Mouse (Mus musculus): Measurements from ENCODE around the gene Exosc8. TPM values are rescaled to one million over a fixed set of nuclear protein-coding genes. Genes with fewer than 3 reads are reported as not detected.
A peak's percentile ranks its signal among the peaks of the same experiment; 100 is the strongest.

Exosc8 gene
- polyA plus RNA-seq, 1 experiment from 2014 or later: 203 TPM

DNA sequence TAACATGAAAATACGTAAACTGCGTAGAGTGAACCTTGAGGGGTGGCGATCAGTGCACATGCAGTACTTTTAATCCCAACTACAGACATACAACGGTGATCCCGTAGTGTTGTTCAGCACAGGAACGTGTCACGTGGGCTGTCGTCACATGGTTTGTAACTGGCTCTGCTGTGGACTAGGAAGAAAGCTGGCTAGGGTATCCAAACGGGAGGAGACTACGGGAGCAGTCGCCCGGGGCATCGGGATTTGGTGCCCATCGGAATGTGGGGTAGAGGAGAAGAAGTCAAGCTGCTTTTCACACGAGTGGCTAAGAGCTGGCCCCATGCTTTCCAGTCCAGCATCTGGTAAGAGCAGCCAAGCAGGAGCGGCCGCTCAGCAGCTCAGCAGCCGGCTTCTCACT lies 29.2 kb upstream of the Exosc8 start:
- H3K27me3 ChIP-seq (replicated peaks; ENCODE audit: control insufficient read depth, insufficient read depth, low read length): no peaks in the 10 kb centered on the region
- H3K4me3 ChIP-seq (ENCODE audit: low read depth, low read length): no peak overlapping the region
- DNase-seq (ENCODE audit: low spot score): no peak
- peaks cover 5% of the 10 kb centered on the region; the same call in 1 of the 2 replicates for H3K4me1 ChIP-seq (replicated peaks; ENCODE audit: control insufficient read depth, insufficient read depth, low read length)
- ATAC-seq (replicated peaks; ENCODE audit: low FRiP score): no peak
- WGBS: 73% methylated on average over 18 of the region's 18 CpGs
- H3K9me3 ChIP-seq (ENCODE audit: control insufficient read depth, low read length): 0 out of 2 replicates have a peak, but pooled peaks cover 3% of the 10 kb centered on the region
- no peak overlapping the region for H3K27ac ChIP-seq (ENCODE audit: low read depth, low read length)
- H3K9ac ChIP-seq (ENCODE audit: low read depth, low read length): no peak overlapping the region
- H3K4me2 ChIP-seq: no peak overlapping the region
- no peaks in the 10 kb centered on the region for H3K36me3 ChIP-seq (ENCODE audit: control insufficient read depth, insufficient read depth, low read length)

DNA sequence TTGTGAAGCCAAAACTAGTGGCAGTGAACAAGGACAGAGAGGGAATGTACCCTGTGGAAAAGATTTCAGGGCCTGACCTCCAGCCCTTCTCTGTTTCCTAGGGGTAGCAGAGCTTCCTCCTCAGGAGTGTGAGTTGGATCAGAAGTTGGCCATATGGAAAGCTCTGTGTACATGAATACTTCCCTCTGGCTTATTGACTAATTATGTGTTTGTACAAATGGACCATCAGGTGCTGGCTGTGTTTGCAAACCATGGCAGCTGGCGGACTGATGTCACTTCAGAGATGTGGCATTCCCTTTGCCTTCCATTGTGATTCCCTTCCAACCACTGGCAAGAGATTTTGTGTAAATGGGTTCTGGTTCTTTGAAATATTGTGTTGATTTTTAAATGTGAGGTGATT lies 26.1 kb upstream of the Exosc8 start:
- Histone ChIP-seq H3K27me3 (replicated peaks; ENCODE audit: control insufficient read depth, insufficient read depth, low read length) (peaks cover 2% of the 10 kb centered on the region; the same call in 1 of the 2 replicates), H3K4me2 (no peak overlapping the region), H3K4me1 (replicated peaks; ENCODE audit: control insufficient read depth, insufficient read depth, low read length) (peaks cover 5% of the 10 kb centered on the region; the same call in 1 of the 2 replicates), H3K9ac (ENCODE audit: low read depth, low read length) (no peak overlapping the region), H3K4me3 (ENCODE audit: low read depth, low read length) (no peak overlapping the region), H3K9me3 (ENCODE audit: control insufficient read depth, low read length) (0 out of 2 replicates have a peak, but pooled peaks cover 3% of the 10 kb centered on the region), H3K36me3 (ENCODE audit: control insufficient read depth, insufficient read depth, low read length) (no peaks in the 10 kb centered on the region), H3K27ac (ENCODE audit: low read depth, low read length) (no peak overlapping the region)
- ATAC-seq (replicated peaks; ENCODE audit: low FRiP score) (no peak), DNase-seq (ENCODE audit: low spot score) (no peak)
- 80% methylated on average over 1 of the region's 1 CpGs for WGBS

DNA sequence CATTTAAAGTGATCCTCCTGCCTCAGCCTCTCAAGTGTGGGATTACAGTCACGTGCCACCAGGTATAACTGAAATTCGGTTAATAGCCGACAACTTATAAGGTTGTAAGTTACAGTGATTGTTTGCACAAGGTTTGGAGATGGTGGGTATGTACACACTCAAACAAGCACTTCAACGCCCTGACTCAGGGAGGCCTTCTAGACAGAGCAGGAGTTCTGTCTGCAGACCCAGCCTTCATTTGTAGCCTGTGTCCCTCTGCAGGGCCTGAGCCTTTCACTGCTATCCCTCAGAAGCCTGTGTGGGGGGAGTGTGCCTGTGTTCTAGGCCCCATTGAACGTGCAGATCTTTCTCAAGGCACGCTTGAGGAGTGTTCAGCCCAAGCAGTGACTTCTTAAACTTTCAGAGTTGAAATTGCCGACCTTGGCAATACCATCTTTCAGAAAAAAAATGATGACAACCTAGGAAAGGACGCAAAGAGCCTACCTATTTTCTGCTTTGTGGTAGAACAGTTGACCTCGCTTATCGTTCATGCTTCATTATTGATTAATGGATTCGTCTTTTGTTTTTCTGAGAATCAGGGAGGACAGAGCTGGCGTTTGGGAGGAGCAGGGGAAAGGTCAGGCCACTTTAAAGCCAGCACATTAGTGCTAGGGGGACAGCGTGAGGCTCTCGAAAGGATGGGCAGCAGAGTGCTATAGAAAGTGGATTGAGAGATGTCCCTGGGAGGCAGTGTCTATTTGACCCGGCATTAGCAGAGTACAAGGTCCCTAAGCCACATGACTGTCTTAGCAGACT lies 25.3 kb upstream of the Exosc8 start:
- H3K27me3 ChIP-seq (replicated peaks; ENCODE audit: control insufficient read depth, insufficient read depth, low read length): peaks cover 10% of the 10 kb centered on the region
- DNase-seq (ENCODE audit: low spot score) (no peak), ATAC-seq (replicated peaks; ENCODE audit: low FRiP score) (no peak)
- H3K4me2 ChIP-seq: no peak overlapping the region
- no peak overlapping the region for H3K27ac ChIP-seq (ENCODE audit: low read depth, low read length)
- no peak overlapping the region for H3K4me3 ChIP-seq (ENCODE audit: low read depth, low read length)
- 59% methylated on average over 15 of the region's 15 CpGs for WGBS
- H3K9ac ChIP-seq (ENCODE audit: low read depth, low read length): no peak overlapping the region
- H3K9me3 ChIP-seq (ENCODE audit: control insufficient read depth, low read length): 0 out of 2 replicates have a peak, but pooled peaks cover 3% of the 10 kb centered on the region
- H3K4me1 ChIP-seq (replicated peaks; ENCODE audit: control insufficient read depth, insufficient read depth, low read length): peaks cover 5% of the 10 kb centered on the region
- no peaks in the 10 kb centered on the region for H3K36me3 ChIP-seq (ENCODE audit: control insufficient read depth, insufficient read depth, low read length)

DNA sequence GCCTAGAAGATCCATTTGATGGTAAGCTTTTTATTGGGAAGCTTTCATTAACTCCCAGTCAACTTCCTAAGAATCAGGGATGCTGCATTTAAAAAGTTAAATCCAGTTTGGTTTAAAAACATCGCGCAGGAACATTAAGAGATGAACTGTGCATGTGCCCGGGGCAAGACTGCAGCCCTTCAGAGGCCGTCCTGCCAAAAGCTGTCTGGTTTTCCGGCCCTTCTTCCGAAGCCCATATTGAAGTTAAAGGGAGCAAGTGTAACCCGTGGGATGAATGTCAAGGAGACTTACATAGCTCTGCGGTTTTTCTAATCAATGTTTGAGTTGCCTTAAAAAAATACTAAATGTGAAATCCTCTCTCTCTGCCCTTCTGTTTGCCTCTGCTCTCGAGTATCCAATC lies 24.0 kb upstream of the Exosc8 start:
- no peak overlapping the region for H3K27ac ChIP-seq (ENCODE audit: low read depth, low read length)
- H3K4me2 ChIP-seq: no peak overlapping the region
- no peak overlapping the region for H3K4me3 ChIP-seq (ENCODE audit: low read depth, low read length)
- H3K9ac ChIP-seq (ENCODE audit: low read depth, low read length): no peak overlapping the region
- peaks cover 5% of the 10 kb centered on the region for H3K4me1 ChIP-seq (replicated peaks; ENCODE audit: control insufficient read depth, insufficient read depth, low read length)
- DNase-seq (ENCODE audit: low spot score) (no peak), ATAC-seq (replicated peaks; ENCODE audit: low FRiP score) (no peak)
- H3K9me3 ChIP-seq (ENCODE audit: control insufficient read depth, low read length): 0 out of 2 replicates have a peak, but pooled peaks cover 3% of the 10 kb centered on the region
- no peaks in the 10 kb centered on the region for H3K36me3 ChIP-seq (ENCODE audit: control insufficient read depth, insufficient read depth, low read length)
- H3K27me3 ChIP-seq (replicated peaks; ENCODE audit: control insufficient read depth, insufficient read depth, low read length): peaks cover 19% of the 10 kb centered on the region
- 73% methylated on average over 9 of the region's 9 CpGs for WGBS

DNA sequence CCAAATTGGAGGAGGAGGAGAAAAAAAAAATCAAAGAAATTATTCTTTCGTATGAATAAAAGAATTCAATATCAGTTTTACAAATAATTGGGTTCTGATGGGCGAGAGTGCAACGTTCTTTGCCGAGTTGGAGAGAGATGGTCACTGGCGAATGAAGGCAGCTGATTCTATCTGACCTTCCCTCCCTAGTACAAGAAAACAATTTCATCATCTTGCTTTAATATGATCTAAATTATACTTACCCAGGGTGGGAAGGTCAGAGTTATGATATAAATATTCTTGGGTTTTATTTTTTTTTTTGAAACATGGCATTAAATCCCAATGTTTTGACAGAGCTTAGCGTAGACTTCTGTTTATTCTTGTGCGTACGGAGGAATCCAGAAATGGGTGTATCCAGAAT lies 22.3 kb upstream of the Exosc8 start:
- DNase-seq (ENCODE audit: low spot score): no peak
- no peaks in the 10 kb centered on the region for H3K36me3 ChIP-seq (ENCODE audit: control insufficient read depth, insufficient read depth, low read length)
- H3K27ac ChIP-seq (ENCODE audit: low read depth, low read length): no peak overlapping the region
- peaks cover 5% of the 10 kb centered on the region for H3K4me1 ChIP-seq (replicated peaks; ENCODE audit: control insufficient read depth, insufficient read depth, low read length)
- no peak overlapping the region for H3K4me3 ChIP-seq (ENCODE audit: low read depth, low read length)
- ATAC-seq (replicated peaks; ENCODE audit: low FRiP score): no peak
- no peak overlapping the region for H3K4me2 ChIP-seq
- peaks cover 21% of the 10 kb centered on the region for H3K27me3 ChIP-seq (replicated peaks; ENCODE audit: control insufficient read depth, insufficient read depth, low read length)
- WGBS: 85% methylated on average over 8 of the region's 8 CpGs
- H3K9me3 ChIP-seq (ENCODE audit: control insufficient read depth, low read length): 0 out of 2 replicates have a peak, but pooled peaks cover 2% of the 10 kb centered on the region
- no peak overlapping the region for H3K9ac ChIP-seq (ENCODE audit: low read depth, low read length)

DNA sequence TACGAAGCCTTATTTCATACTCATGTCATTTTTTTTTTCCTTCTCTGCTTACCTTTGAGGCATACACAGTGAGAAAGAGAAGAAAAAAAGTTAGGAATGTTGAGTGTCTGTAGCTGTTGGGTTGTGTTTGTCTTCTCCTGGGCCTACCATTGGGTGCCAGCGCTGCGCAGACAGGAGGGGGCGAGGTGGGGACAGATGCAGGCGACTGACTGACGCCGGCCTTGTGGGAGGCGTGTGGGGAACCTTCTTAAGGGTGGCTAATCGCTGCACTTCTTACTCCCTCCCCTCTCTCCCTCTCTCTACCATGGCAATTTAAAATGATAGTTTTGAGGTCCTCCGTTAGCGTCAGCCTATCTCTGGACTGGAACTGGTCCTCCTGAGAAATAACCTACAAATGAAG lies 20.9 kb upstream of the Exosc8 start:
- Histone ChIP-seq H3K4me2 (peak overlapping the region; percentile 85), H3K27ac (ENCODE audit: low read depth, low read length) (no peak overlapping the region), H3K9ac (ENCODE audit: low read depth, low read length) (no peak overlapping the region; the same call in 1 of the 2 replicates), H3K9me3 (ENCODE audit: control insufficient read depth, low read length) (no peaks in the 10 kb centered on the region), H3K4me3 (ENCODE audit: low read depth, low read length) (peak overlapping the region; percentile 61), H3K27me3 (replicated peaks; ENCODE audit: control insufficient read depth, insufficient read depth, low read length) (peaks cover 21% of the 10 kb centered on the region), H3K4me1 (replicated peaks; ENCODE audit: control insufficient read depth, insufficient read depth, low read length) (peaks cover 2% of the 10 kb centered on the region), H3K36me3 (ENCODE audit: control insufficient read depth, insufficient read depth, low read length) (no peaks in the 10 kb centered on the region)
- ATAC-seq (replicated peaks; ENCODE audit: low FRiP score): no peak
- 7% methylated on average over 11 of the region's 11 CpGs for WGBS
- no peak for DNase-seq (ENCODE audit: low spot score)

DNA sequence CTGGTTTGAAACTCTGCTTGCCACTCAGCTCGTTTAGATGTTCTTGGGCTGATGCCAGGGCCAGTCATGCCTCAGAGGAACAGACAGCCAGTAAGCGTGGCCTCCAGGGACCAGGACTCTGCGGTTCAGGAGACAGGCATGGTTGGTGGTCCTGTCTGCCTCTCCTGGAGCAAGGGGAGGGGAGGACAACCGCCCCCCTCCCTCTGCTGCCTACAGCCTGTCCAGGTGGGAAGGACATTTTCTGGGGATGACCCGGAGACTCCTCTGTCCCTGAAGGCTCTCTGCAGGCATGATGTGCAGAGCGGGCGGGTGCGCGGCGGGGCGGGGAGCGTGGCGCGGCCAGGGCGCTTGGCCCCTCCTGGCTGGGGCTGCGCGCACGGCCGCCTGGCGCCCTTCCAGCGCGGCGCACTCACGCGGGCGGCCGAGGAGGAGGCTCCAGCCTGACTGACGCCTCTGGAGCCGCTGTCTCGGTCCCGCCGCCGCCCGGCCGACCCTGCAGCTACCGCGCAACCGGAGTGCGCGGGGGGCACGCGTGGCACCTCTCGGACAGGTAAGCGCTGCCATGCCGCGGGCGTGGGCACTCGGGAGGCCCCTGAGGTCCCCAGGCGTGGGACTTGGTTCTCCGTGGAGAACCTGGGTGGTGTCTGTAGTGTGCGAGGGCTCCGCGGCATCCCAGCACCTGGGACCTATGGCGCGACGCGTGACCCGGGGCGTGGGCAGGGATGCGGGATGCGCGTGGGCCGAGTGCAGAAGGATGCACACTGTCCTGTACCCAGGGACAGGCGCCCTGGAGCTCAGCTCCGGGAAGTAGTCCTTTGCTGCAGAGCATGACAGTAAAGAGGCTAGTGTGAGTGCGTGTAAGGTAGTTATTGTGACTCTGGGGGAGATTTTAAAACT lies 20.2 kb upstream of the Exosc8 start, which contains the start of gene Smad9:
Gene Smad9, plus strand, starts transcription at position 438 of the 897 bp plus-strand sequence.
- Histone ChIP-seq H3K36me3 (ENCODE audit: control insufficient read depth, insufficient read depth, low read length) (peaks cover 4% of the 10 kb centered on the region), H3K9ac (ENCODE audit: low read depth, low read length) (peak within 1 kb of the TSS; percentile 43), H3K4me1 (replicated peaks; ENCODE audit: control insufficient read depth, insufficient read depth, low read length) (no peaks in the 10 kb centered on the region; the same call in 1 of the 2 replicates), H3K9me3 (ENCODE audit: control insufficient read depth, low read length) (no peaks in the 10 kb centered on the region), H3K27me3 (replicated peaks; ENCODE audit: control insufficient read depth, insufficient read depth, low read length) (peaks cover 21% of the 10 kb centered on the region), H3K4me2 (peak within 1 kb of the TSS; percentile 85), H3K27ac (ENCODE audit: low read depth, low read length) (peak within 1 kb of the TSS; percentile 52), H3K4me3 (ENCODE audit: low read depth, low read length) (peak within 1 kb of the TSS; percentile 61)
- peak; percentile 56; the same call in 1 of the 2 replicates for ATAC-seq (replicated peaks; ENCODE audit: low FRiP score)
- 2% methylated on average over 66 of the region's 66 CpGs for WGBS
- peak; percentile 42 for DNase-seq (ENCODE audit: low spot score)

DNA sequence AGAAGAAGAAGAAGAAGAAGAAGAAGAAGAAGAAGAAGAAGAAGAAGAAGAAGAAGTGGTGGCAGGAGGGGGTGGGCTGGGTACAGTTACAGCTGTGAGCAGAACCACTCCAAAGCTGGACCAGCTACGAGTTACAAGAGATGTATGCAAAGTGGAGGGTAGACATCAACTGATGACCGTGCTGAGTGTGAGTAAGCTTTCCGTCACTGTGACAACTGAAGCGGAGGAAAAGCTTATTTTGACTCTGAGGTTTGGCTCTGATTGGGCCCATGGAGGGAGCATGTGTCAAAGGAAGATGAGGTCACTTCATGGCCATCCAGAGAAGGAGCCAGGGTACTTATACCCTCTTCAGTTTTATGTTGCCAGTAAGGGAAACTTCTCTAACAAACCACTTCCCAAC lies 18.2 kb upstream of the Exosc8 start:
- no peak for DNase-seq (ENCODE audit: low spot score)
- no peak overlapping the region for H3K9ac ChIP-seq (ENCODE audit: low read depth, low read length)
- H3K9me3 ChIP-seq (ENCODE audit: control insufficient read depth, low read length): no peaks in the 10 kb centered on the region
- 72% methylated on average over 4 of the region's 4 CpGs for WGBS
- H3K4me2 ChIP-seq: no peak overlapping the region
- peaks cover 20% of the 10 kb centered on the region for H3K36me3 ChIP-seq (ENCODE audit: control insufficient read depth, insufficient read depth, low read length)
- H3K27ac ChIP-seq (ENCODE audit: low read depth, low read length): no peak overlapping the region
- no peak overlapping the region for H3K4me3 ChIP-seq (ENCODE audit: low read depth, low read length)
- ATAC-seq (replicated peaks; ENCODE audit: low FRiP score): no peak
- H3K4me1 ChIP-seq (replicated peaks; ENCODE audit: control insufficient read depth, insufficient read depth, low read length): no peaks in the 10 kb centered on the region; the same call in 1 of the 2 replicates
- peaks cover 21% of the 10 kb centered on the region for H3K27me3 ChIP-seq (replicated peaks; ENCODE audit: control insufficient read depth, insufficient read depth, low read length)
